Mouse (Mus musculus): ENCODE measurements around the gene Zc3h12d. TPM values are rescaled to one million over a fixed set of nuclear protein-coding genes. Genes with fewer than 3 reads are reported as not detected.

Zc3h12d gene
- 0.11 and 0.24 TPM in 2 replicates for polyA plus RNA-seq (2014; fragmentation: Nextera tagmentation; extraction: Ambion mirVana)

DNA sequence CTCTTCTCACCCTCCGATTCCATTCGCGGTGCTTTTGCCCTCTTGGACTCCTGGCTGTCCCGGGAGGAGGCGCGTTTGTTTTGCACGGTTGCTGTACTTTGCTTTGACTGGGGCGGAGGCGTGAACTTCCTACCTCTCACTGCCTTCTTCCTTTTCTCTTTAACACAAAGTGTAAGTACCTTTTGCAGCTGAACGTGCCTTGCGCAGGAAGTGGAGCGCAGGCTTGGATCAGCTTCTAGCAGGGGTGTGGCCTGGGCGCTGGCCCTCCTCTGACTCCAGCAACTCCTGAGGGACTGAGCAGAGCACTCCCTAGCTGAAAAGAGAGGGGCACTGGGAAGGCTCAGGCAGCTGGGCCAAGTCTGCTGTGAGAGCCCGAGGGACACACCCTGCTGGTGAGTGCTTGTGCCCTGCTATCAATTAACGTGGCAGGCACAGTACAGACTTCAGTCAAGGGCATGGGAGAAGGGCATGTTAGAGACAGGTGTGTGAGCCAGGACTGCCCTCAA is at the start of gene Zc3h12d:
TSS of gene Zc3h12d (plus strand) at position 300 of the 506 bp plus-strand sequence.
- Histone ChIP-seq H3K27ac (replicated peaks; ENCODE audit: low read depth, low read length) (no peak within 1 kb of the TSS), H3K4me3 (ENCODE audit: low read depth, low read length) (peak within 1 kb of the TSS; percentile 27), H3K27me3 (replicated peaks; ENCODE audit: control insufficient read depth, insufficient read depth, low read length) (no peaks in the 10 kb centered on the region), H3K9me3 (ENCODE audit: control insufficient read depth, low read length) (no peaks in the 10 kb centered on the region), H3K4me2 (ENCODE audit: low read depth, low read length) (peak within 1 kb of the TSS; percentile 58), H3K9ac (ENCODE audit: low read depth, low read length) (peak within 1 kb of the TSS; percentile 54; the same call in 1 of the 2 replicates), H3K4me1 (ENCODE audit: control insufficient read depth, insufficient read depth, low read length) (peaks cover 8% of the 10 kb centered on the region; the same call in 1 of the 2 replicates), H3K36me3 (ENCODE audit: control insufficient read depth, insufficient read depth, low read length) (no peaks in the 10 kb centered on the region)
- peak; percentile 59 for DNase-seq (ENCODE audit: low spot score)
- WGBS, result 5% methylated on average over 15 of the region's 15 CpGs
- peak; percentile 87 for ATAC-seq (ENCODE audit: low read depth)

DNA sequence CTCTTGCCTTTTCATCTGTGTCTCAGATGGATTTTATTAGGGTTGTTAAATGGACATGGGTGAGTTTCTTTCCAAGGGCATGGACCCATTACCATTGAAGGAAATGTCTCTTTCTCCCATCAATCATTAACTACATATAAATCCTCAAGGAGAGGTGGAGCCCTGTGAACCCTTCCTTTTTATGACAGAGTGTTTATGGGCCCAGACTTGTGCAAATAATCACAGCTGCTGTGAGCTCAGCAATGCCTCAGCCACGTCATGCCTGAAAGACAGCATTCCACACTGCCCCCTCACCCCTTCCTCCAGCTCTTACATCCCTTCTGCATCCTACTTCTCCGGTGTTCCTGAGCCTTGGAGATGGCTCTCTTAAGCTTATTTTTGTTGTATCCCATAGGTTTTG is 45.0 kb upstream of the Zc3h12d start:
- no peak for DNase-seq (ENCODE audit: low spot score)
- Histone ChIP-seq H3K36me3 (ENCODE audit: control insufficient read depth, insufficient read depth, low read length) (peaks cover 23% of the 10 kb centered on the region), H3K9ac (ENCODE audit: low read depth, low read length) (no peak overlapping the region), H3K27ac (replicated peaks; ENCODE audit: low read depth, low read length) (no peak overlapping the region), H3K4me3 (ENCODE audit: low read depth, low read length) (no peak overlapping the region), H3K4me2 (ENCODE audit: low read depth, low read length) (no peak overlapping the region), H3K27me3 (replicated peaks; ENCODE audit: control insufficient read depth, insufficient read depth, low read length) (no peaks in the 10 kb centered on the region), H3K4me1 (ENCODE audit: control insufficient read depth, insufficient read depth, low read length) (peaks cover 5% of the 10 kb centered on the region), H3K9me3 (ENCODE audit: control insufficient read depth, low read length) (no peaks in the 10 kb centered on the region)
- ATAC-seq (ENCODE audit: low read depth), result no peak
- 55% methylated on average over 2 of the region's 2 CpGs for WGBS

DNA sequence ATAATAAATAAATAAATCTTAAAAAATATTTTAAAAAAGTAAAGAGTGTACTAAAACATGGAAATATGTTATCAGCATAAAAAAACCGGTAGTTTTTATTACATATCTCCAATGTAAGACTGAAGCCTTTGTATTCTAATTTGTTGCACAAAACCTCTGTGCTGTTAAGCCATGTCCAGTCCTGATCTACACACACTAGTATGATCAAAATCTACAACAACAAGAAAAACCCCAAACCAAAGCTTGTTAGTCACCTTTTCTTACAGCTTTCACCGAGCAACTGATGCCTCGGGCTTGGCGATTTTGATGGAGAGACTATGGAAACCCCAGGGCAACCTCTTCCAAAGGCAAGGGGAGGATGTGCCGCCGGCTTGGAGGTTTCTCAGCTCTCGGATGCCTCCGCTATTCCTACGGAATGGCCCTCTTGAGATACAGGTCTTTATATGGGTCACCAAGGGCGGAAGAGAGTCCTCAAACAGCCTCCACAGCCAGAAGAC is 40.0 kb upstream of the Zc3h12d start:
- peak overlapping the region; percentile 34; the same call in 1 of the 2 replicates for H3K27ac ChIP-seq (replicated peaks; ENCODE audit: low read depth, low read length)
- H3K9ac ChIP-seq (ENCODE audit: low read depth, low read length), result peak overlapping the region; percentile 84
- WGBS, result under 1% methylated on average over 10 of the region's 10 CpGs
- peaks cover 36% of the 10 kb centered on the region for H3K36me3 ChIP-seq (ENCODE audit: control insufficient read depth, insufficient read depth, low read length)
- H3K9me3 ChIP-seq (ENCODE audit: control insufficient read depth, low read length), result no peaks in the 10 kb centered on the region
- no peaks in the 10 kb centered on the region for H3K27me3 ChIP-seq (replicated peaks; ENCODE audit: control insufficient read depth, insufficient read depth, low read length)
- DNase-seq (ENCODE audit: low spot score), result no peak
- peaks cover 11% of the 10 kb centered on the region for H3K4me1 ChIP-seq (ENCODE audit: control insufficient read depth, insufficient read depth, low read length)
- ATAC-seq (ENCODE audit: low read depth), result peak; percentile 38; the same call in 1 of the 2 replicates
- peak overlapping the region; percentile 97 for H3K4me3 ChIP-seq (ENCODE audit: low read depth, low read length)
- peak overlapping the region; percentile 64 for H3K4me2 ChIP-seq (ENCODE audit: low read depth, low read length)

DNA sequence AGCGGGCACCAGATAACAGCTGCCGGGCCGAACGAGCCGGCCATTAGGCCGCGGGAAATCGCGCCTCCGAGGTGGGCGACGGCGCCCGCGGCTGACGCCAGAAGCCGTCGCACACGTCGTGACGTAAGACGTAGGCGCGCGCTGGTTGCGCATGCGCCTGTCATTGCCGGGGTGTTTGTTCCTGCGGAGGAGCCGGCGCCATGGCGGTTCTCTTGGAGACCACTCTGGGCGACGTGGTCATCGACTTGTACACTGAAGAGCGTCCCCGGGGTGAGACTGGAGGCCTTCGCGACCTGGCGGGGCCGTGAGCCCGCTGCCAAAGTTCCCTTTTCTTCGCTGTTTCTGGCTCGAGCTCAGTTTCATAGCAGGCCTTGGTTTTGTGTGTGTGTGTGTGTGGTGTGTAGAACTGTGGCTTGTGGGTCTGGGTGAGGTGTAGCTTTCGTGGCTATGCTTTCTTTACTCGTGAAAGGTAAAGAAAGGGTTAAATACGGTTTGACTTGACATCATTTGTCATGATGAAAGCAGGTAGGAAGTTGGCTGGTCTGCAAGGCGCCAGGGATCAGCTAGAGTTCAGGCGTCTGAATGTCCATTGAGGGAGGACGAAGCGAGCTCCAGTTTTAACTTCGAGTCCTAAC is 39.4 kb upstream of the Zc3h12d start, which contains the start of the genes Ginm1 and Ppil4:
TSS of gene Ginm1 (minus strand) at position 74 of the 635 bp plus-strand sequence.
TSS of gene Ppil4 (plus strand) at position 141 of the 635 bp plus-strand sequence.
- peak within 1 kb of the TSS; percentile 76 for H3K4me2 ChIP-seq (ENCODE audit: low read depth, low read length)
- peak within 1 kb of the TSS; percentile 97 for H3K4me3 ChIP-seq (ENCODE audit: low read depth, low read length)
- peak within 1 kb of the TSS; percentile 34; the same call in 1 of the 2 replicates for H3K27ac ChIP-seq (replicated peaks; ENCODE audit: low read depth, low read length)
- no peaks in the 10 kb centered on the region for H3K27me3 ChIP-seq (replicated peaks; ENCODE audit: control insufficient read depth, insufficient read depth, low read length)
- H3K4me1 ChIP-seq (ENCODE audit: control insufficient read depth, insufficient read depth, low read length), result peaks cover 11% of the 10 kb centered on the region
- H3K36me3 ChIP-seq (ENCODE audit: control insufficient read depth, insufficient read depth, low read length), result peaks cover 42% of the 10 kb centered on the region
- peak within 1 kb of the TSS; percentile 84 for H3K9ac ChIP-seq (ENCODE audit: low read depth, low read length)
- ATAC-seq (ENCODE audit: low read depth) (peak; percentile 95), DNase-seq (ENCODE audit: low spot score) (peak; percentile 95)
- H3K9me3 ChIP-seq (ENCODE audit: control insufficient read depth, low read length), result no peaks in the 10 kb centered on the region
- WGBS, result under 1% methylated on average over 51 of the region's 52 CpGs

DNA sequence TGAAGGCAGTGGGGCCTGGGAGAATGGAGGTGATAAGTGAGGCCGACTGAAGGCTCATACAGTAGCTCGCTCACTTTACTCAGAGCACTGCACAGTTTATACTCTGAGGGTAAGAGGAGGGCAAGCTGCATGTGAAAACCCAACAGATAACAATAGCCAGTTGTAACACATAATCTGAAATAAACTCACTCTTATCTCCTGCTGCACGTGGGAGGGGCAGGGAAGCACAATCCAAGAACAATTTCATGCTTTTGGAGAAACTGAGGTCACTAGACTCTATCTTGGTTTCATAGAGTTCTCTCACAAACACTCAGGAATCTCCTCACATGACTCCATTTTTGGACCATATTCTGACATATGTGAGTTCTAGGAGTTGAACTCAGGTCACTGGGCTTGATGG is 31.0 kb upstream of the Zc3h12d start:
- ATAC-seq (ENCODE audit: low read depth) (no peak), DNase-seq (ENCODE audit: low spot score) (no peak)
- H3K4me1 ChIP-seq (ENCODE audit: control insufficient read depth, insufficient read depth, low read length), result no peaks in the 10 kb centered on the region
- peaks cover 94% of the 10 kb centered on the region for H3K36me3 ChIP-seq (ENCODE audit: control insufficient read depth, insufficient read depth, low read length)
- H3K4me2 ChIP-seq (ENCODE audit: low read depth, low read length), result no peak overlapping the region
- no peaks in the 10 kb centered on the region for H3K27me3 ChIP-seq (replicated peaks; ENCODE audit: control insufficient read depth, insufficient read depth, low read length)
- no peak overlapping the region for H3K4me3 ChIP-seq (ENCODE audit: low read depth, low read length)
- H3K27ac ChIP-seq (replicated peaks; ENCODE audit: low read depth, low read length), result no peak overlapping the region
- H3K9ac ChIP-seq (ENCODE audit: low read depth, low read length), result no peak overlapping the region
- no peaks in the 10 kb centered on the region for H3K9me3 ChIP-seq (ENCODE audit: control insufficient read depth, low read length)
- WGBS, result 90% methylated on average over 3 of the region's 3 CpGs

DNA sequence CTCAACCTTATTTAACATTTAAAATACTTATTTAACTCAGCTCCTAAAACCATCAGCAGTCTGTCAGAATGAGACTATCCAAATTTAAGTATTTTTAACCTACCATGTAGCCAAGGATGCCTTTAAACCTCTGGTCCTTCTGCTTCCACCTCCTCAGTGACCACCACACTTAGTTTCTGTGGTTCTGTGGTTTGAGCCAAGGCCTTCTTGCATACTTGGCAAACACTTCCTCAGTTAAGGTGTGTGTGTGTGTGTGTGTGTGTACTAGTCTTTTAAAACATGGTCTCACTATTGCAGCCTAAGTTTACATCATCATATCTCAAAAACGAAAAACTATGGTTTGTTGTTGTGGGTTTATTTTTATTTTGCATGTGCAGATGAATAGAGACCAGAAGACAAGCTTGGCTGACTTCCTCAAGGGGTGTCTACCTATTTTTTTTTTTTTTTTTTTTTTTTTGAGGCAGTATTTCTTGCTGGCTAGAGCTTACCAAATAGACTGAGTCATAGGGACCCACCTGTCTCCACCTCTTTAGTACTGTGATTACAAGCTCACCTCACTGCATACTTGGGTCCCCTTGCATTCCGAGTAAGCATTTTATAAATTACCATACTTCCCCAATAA is 29.6 kb upstream of the Zc3h12d start:
- Histone ChIP-seq H3K4me3 (ENCODE audit: low read depth, low read length) (no peak overlapping the region), H3K27ac (replicated peaks; ENCODE audit: low read depth, low read length) (no peak overlapping the region), H3K36me3 (ENCODE audit: control insufficient read depth, insufficient read depth, low read length) (peaks cover 89% of the 10 kb centered on the region), H3K27me3 (replicated peaks; ENCODE audit: control insufficient read depth, insufficient read depth, low read length) (no peaks in the 10 kb centered on the region), H3K4me2 (ENCODE audit: low read depth, low read length) (no peak overlapping the region), H3K9me3 (ENCODE audit: control insufficient read depth, low read length) (no peaks in the 10 kb centered on the region), H3K4me1 (ENCODE audit: control insufficient read depth, insufficient read depth, low read length) (no peaks in the 10 kb centered on the region), H3K9ac (ENCODE audit: low read depth, low read length) (no peak overlapping the region)
- no peak for DNase-seq (ENCODE audit: low spot score)
- WGBS, result 86% methylated on average over 2 of the region's 2 CpGs
- ATAC-seq (ENCODE audit: low read depth), result no peak

DNA sequence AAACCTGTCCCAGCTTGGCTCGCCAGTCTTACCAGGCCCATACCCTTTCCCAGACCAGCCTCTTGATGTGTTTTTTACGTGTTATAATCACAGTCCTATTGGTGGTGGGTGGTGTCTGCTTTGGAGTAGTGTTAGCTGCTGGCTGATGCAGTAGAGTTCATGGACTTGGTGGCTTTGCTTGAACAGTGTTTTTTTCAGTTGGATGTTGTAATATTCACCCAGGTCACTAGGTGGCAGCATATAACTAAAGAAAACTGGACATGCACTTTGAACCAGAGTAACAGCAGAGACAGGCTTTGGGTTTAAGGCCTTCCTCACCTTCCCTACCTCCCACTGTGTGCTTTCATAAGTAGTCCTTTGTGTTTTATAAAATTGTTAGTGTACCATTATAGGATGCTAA is 22.3 kb upstream of the Zc3h12d start:
- peak; percentile 53 for DNase-seq (ENCODE audit: low spot score)
- WGBS, result 37% methylated on average over 2 of the region's 2 CpGs

DNA sequence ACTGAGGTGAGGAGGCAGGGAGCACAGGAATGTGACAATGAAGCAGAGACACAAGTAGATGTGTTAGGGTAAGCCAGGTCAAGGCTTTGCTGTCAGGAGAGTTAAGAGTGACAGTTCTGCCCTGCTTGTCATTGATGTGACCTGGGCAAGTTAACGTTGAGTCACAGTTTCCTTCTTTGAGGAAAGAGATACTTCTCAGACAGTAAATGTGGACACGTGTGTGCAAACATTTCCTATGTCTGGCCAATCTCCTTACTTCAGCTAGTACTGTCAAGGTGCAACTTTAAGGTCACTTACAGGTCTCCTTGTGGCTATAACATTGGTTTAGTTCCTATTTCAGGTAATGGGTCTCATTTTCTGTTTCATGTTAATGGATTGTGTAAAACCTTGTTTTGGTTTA is 15.8 kb upstream of the Zc3h12d start:
- H3K36me3 ChIP-seq (ENCODE audit: control insufficient read depth, insufficient read depth, low read length), result peaks cover 62% of the 10 kb centered on the region

More for the DNA sequence above, 22.3 kb upstream of the Zc3h12d start:
- H3K4me3 ChIP-seq (ENCODE audit: low read depth, low read length), result no peak overlapping the region
- no peak for ATAC-seq (ENCODE audit: low read depth)
- H3K36me3 ChIP-seq (ENCODE audit: control insufficient read depth, insufficient read depth, low read length), result peaks cover 76% of the 10 kb centered on the region
- H3K9ac ChIP-seq (ENCODE audit: low read depth, low read length), result no peak overlapping the region
- no peak overlapping the region for H3K27ac ChIP-seq (replicated peaks; ENCODE audit: low read depth, low read length)
- no peaks in the 10 kb centered on the region for H3K4me1 ChIP-seq (ENCODE audit: control insufficient read depth, insufficient read depth, low read length)
- H3K27me3 ChIP-seq (replicated peaks; ENCODE audit: control insufficient read depth, insufficient read depth, low read length), result no peaks in the 10 kb centered on the region
- H3K9me3 ChIP-seq (ENCODE audit: control insufficient read depth, low read length), result no peaks in the 10 kb centered on the region
- no peak overlapping the region for H3K4me2 ChIP-seq (ENCODE audit: low read depth, low read length)

More for the DNA sequence above, 15.8 kb upstream of the Zc3h12d start:
- Histone ChIP-seq H3K4me2 (ENCODE audit: low read depth, low read length) (no peak overlapping the region), H3K9me3 (ENCODE audit: control insufficient read depth, low read length) (no peaks in the 10 kb centered on the region), H3K4me3 (ENCODE audit: low read depth, low read length) (no peak overlapping the region), H3K27me3 (replicated peaks; ENCODE audit: control insufficient read depth, insufficient read depth, low read length) (no peaks in the 10 kb centered on the region), H3K4me1 (ENCODE audit: control insufficient read depth, insufficient read depth, low read length) (no peaks in the 10 kb centered on the region), H3K27ac (replicated peaks; ENCODE audit: low read depth, low read length) (no peak overlapping the region), H3K9ac (ENCODE audit: low read depth, low read length) (no peak overlapping the region)
- no peak for DNase-seq (ENCODE audit: low spot score)
- ATAC-seq (ENCODE audit: low read depth), result no peak
- WGBS, result 88% methylated on average over 2 of the region's 2 CpGs
